Mouse (Mus musculus): ENCODE data around the gene Pak4. TPM values are rescaled to one million over a fixed set of nuclear protein-coding genes. Genes with fewer than 3 reads are reported as not detected.
"Not testable (repeated sequence)": the region's sequence is repeated elsewhere in the genome, so short reads cannot be mapped to it uniquely, and the experiment has no call there.

The Pak4 gene
- total and polyA plus RNA-seq, 3 experiments: 9.3 to 26.6 TPM; not detected in 1

- no peaks in the 10 kb centered on the region for H3K4me1 ChIP-seq (ENCODE audit: control insufficient read depth in 1 of 2, insufficient read depth in 2 of 2, low read length in 2 of 2)
- H3K27me3 ChIP-seq (ENCODE audit: control insufficient read depth in 1 of 2, insufficient read depth in 2 of 2, low read length in 2 of 2): no peaks in the 10 kb centered on the region
- DNase-seq (ENCODE audit: low read depth, low spot score): no peak
- H3K27ac ChIP-seq (ENCODE audit: control insufficient read depth, low read depth, low read length): no peak within 1 kb of the TSS
- no peaks in the 10 kb centered on the region for H3K79me2 ChIP-seq (ENCODE audit: control insufficient read depth, insufficient read depth, low read length, poor library complexity)
- no peak within 1 kb of the TSS for H3K9ac ChIP-seq (ENCODE audit: control insufficient read depth, low read depth, low read length, poor library complexity, severe bottlenecking)
- no peaks in the 10 kb centered on the region for H3K9me3 ChIP-seq (replicated peaks; ENCODE audit: insufficient read depth, low read length)
- H3K4me3 ChIP-seq (ENCODE audit: control insufficient read depth in 1 of 2, insufficient read depth in 1 of 2, low read depth in 2 of 2, low read length in 2 of 2): no peak within 1 kb of the TSS
- H3K36me3 ChIP-seq (ENCODE audit: control insufficient read depth in 1 of 2, insufficient read depth in 2 of 2, low read length in 2 of 2): no peaks in the 10 kb centered on the region
- TF ChIP-seq SMC3 (IDR thresholded peaks at IDR 0.05; ENCODE audit: low read depth, low read length) (no peak), MXI1 (IDR thresholded peaks at IDR 0.05; ENCODE audit: low read depth, low read length) (no peak), MYB (IDR thresholded peaks at IDR 0.05; ENCODE audit: low read depth, low read length) (no peak), POLR2A (IDR thresholded peaks at IDR 0.05; ENCODE audit: control insufficient read depth in 1 of 2, insufficient read depth in 1 of 2, low read depth in 1 of 2, low read length in 2 of 2, poor library complexity in 1 of 2) (no peak), POLR2AphosphoS5 (IDR thresholded peaks at IDR 0.05; ENCODE audit: borderline replicate concordance, low read depth, low read length) (no peak), JUND (IDR thresholded peaks at IDR 0.05; ENCODE audit: low read depth, low read length) (no peak), MAX (IDR thresholded peaks at IDR 0.05; ENCODE audit: low read length) (no peak), CHD2 (IDR thresholded peaks at IDR 0.05; ENCODE audit: low read length) (no peak), ZKSCAN1 (IDR thresholded peaks at IDR 0.05; ENCODE audit: low read depth, low read length) (no peak), ETS1 (IDR thresholded peaks at IDR 0.05; ENCODE audit: low read depth, low read length) (no peak), TCF12 (IDR thresholded peaks at IDR 0.05; ENCODE audit: low read depth, low read length) (no peak), ZMIZ1 (IDR thresholded peaks at IDR 0.05; ENCODE audit: low read depth, low read length) (no peak), BHLHE40 (IDR thresholded peaks at IDR 0.05; ENCODE audit: borderline replicate concordance, low read depth, low read length) (no peak), EP300 (IDR thresholded peaks at IDR 0.05; ENCODE audit: low read depth in 1 of 2, low read length in 2 of 2) (no peak), KAT2A (conservative IDR thresholded peaks at IDR 0.05; ENCODE audit: low read depth, low read length) (no peak), SIN3A (IDR thresholded peaks at IDR 0.05; ENCODE audit: low read length) (no peak), ELF1 (IDR thresholded peaks at IDR 0.05; ENCODE audit: low read depth, low read length) (no peak)
Observed at GRCm38 (mm10) chr7:28540526-28540925, 57.5 kb downstream of the Pak4 start, which contains the start of gene Sycn. TSS of gene Sycn (plus strand) at chr7:28540885.

GRCm38 (mm10) chr7:28538886-28539285, 59.1 kb downstream of the Pak4 start:
- H3K4me1 ChIP-seq (ENCODE audit: control insufficient read depth in 1 of 2, insufficient read depth in 2 of 2, low read length in 2 of 2); H3K27ac ChIP-seq (ENCODE audit: control insufficient read depth, low read depth, low read length); H3K9me3 ChIP-seq (replicated peaks; ENCODE audit: insufficient read depth, low read length); H3K79me2 ChIP-seq (ENCODE audit: control insufficient read depth, insufficient read depth, low read length, poor library complexity); H3K36me3 ChIP-seq (ENCODE audit: control insufficient read depth in 1 of 2, insufficient read depth in 2 of 2, low read length in 2 of 2); H3K9ac ChIP-seq (ENCODE audit: control insufficient read depth, low read depth, low read length, poor library complexity, severe bottlenecking); H3K27me3 ChIP-seq (ENCODE audit: control insufficient read depth in 1 of 2, insufficient read depth in 2 of 2, low read length in 2 of 2); H3K4me3 ChIP-seq (ENCODE audit: control insufficient read depth in 1 of 2, insufficient read depth in 1 of 2, low read depth in 2 of 2, low read length in 2 of 2): not testable (repeated sequence)
- peak; percentile 54 for DNase-seq (ENCODE audit: low read depth, low spot score)
